Mouse (Mus musculus) lung, postnatal 0 days (tissue): Measurements from ENCODE around the gene Nat8f5.
"Not testable (repeated sequence)": the region's sequence is repeated elsewhere in the genome, so short reads cannot be mapped to it uniquely, and the experiment has no call there.

Experiments used
- CTCF ChIP-seq: IDR thresholded peaks from 2 replicates; pipeline ENCODE4 v1.5.1; 2016; ENCODE audit warnings: antibody characterized with exemption, mild to moderate bottlenecking
- EP300 ChIP-seq: IDR thresholded peaks from 2 replicates; pipeline ENCODE4 v1.6.1; 2016; ENCODE audit warnings: antibody characterized with exemption, mild to moderate bottlenecking, control low read depth

DNA sequence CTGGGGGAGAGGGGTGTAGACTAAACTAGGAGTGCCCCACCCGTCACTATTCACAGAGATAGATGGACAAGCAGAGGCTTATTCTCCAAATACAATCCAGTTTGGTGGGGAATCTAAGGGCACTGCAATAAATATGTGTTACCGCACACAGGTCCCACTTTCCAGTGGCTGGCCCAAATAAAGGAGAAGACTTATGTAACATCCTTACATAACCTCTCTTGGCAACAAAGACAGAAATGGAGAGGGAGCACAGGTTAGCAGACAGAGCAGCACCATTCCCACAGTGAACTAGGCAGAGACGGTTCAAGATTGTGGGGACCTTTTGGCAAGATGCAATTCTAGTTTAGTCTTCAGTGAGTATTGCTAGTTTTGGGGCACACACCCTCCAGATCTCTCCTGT lies 10.3 kb downstream of the Nat8f5 start:
- not testable (repeated sequence) for TF ChIP-seq CTCF, EP300
